Mouse (Mus musculus) ES-CJ7 (cell line): ENCODE data around the gene Icmt.

ENCODE experiments used
- DNase-seq: peaks from one replicate; pipeline ENCODE4 v3.0.0; 2011; ENCODE audit warnings: low read depth, low spot score

Icmt gene

DNA sequence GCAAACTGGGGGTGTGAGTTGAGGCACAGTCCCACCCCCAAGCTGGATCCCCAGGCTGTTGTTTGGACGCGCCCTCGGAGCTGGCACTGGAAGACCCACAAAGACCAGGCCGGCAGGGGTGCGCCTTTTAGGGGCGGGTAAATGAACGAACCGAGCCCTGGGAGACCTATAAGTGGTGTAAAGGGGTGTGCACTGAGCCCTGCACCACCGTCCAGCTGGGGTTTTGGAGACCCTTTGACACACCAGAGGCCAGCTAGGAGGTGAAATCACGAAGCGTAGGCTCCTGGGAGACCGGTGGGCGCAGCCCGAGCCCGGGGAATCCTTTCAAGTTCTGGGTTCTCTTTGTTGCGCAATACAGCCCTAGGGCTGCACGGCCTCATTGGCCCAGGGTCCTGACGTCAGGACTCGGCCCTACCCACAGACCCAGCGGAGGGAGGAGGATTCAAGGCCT is 22.3 kb upstream of the Icmt start:
- DNase-seq = peak; percentile 62

DNA sequence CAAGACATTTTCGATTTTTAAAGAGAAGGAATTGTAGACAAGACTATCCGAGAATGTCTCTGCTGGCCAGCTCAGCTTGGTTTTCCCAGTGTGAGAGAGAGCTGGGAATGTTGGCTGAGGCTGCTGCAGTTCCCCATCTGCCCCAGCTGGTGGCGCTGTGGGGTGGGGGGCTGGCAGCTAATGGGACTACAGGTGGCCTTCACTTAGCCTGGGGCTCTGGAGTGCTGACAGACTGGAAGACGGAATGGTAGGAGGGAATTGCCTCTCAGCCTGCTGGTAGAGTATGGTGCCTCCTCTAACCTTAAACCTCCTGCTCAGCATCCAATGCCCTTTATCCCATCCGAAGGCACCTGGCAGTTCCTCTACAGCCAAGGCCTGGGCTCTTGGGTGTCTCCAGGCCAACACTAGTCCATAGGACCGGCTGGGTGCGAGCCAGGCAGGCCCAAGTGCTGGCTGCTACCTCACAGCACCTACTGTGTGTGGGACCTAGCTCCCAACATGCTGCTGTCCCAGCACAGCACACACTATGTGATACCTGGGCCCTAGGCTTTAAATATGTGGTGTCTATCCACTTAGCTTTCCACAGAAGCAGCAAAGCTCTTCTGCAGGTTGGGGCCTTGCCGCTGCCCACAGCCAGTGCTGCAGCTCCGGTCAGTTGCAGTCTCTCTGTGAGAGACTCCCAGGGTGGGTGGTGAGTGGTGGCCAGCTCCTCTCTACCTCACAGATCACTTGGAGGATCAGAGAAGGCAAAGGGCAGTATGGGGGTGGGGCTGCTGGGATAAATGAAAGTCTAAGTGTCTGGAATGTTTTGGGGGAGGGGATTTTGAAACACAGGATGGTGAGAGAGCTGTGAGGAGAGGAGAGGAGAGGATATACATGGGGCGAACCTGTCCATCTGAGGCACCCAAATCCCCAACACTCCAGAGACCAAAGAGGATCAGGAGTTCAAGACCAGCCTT is 20.4 kb upstream of the Icmt start:
- peak; percentile 75 for DNase-seq

DNA sequence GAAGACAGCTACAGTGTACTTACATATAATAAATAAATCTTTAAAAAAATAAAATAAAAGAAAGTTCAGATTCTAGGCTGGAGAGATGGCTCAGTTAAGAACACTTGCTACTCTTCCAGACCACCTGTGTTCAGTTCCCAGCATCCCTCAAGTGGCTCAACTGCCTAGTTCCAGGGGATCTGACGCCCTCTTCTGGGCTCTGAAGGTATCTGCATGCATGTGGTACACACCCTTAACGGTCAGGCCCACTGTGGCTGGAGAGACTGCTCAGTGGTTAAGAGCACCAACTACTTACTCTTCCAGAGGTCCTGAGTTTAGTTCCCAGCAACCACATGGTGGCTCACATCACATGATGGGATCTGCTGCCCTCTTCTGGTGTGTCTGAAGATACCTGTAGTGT is 19.1 kb upstream of the Icmt start:
- peak; percentile 83 for DNase-seq

- no peak for DNase-seq
These were observed 18.0 kb upstream of the Icmt start for GRCm38 (mm10) chr4:152278986-152279385.

GRCm38 (mm10) chr4:152281601-152282000 is 15.4 kb upstream of the Icmt start:
- no peak for DNase-seq

DNA sequence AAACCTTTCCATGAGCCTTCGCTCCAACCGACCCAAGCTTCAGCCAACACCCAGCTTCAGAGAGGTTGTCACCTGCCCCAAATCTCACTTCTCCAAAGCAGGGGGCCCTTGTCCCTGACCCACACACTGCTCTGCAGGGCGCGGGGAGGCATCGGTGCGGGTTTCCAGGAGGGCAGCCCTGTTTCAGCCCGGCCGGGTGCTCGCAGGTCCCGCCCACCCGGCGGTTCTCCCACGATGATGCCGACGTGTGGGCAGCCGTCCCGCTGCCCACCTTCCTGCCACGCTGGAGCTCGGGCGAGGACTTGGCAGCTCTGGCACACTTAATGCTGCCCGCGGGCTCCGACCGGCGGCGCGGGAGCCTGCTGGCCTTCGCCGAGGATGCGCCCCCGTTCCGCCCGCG is 14.3 kb upstream of the Icmt start:
- DNase-seq = no peak

DNA sequence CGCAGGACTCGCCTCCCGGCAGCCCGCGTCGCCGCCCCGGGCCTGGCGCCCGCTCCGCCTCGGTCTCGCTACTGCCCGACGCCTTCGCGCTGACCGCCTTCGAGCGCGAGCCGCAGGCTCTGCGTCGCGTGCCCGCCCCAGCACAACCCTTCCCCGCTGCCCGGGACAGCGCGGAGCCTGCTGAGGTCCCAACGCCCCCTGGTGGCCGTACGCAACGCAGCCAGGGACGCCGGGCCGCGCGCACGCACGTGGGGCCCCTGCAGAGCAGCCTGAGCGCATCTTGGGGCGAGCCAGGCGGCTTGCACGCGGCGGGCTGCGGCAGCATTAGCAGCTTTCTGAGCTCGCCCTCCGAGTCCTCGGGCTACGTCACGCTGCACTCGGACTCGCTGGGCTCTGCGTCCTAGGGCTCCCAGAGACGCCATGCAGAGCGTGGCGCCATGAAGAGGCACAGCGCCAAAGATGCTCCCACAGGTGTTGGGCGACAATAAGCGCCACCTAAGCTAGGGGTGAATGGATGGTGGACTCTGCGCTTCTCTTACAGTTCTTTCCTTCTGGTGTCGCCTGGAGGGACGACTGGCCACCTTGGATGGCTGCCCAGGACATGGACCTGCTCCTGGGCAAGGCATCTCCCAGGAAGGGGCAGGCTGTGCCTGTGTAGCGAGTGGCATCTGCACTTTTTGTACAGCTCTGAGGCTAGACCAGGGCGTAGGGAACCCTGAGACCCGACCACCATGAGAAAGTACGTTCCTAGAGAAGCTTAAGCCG is 13.7 kb upstream of the Icmt start:
- peak; percentile 77 for DNase-seq

GRCm38 (mm10) chr4:152285505-152285904 is 11.5 kb upstream of the Icmt start:
- peak; percentile 60 for DNase-seq

DNA sequence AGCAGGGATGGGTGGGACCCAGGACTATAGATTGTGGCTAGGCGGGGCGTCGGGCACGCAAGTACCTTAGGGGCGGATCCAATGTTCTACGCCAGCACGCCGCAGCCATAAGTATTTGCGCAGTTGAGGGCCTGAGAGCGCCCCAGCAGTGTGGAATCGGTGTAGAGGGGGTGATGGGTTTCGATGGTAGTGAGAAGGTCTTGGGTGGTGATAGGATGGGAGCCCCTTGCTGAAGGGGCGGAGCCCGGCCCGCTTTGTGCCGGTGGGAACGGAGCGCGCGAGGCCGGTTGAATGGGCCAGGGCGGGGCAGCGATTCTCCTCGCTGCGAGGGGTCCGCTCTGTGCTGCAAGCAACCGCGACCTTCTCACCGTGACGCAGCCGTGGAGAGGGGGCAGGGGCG is 10.8 kb upstream of the Icmt start:
- DNase-seq = peak; percentile 83

DNA sequence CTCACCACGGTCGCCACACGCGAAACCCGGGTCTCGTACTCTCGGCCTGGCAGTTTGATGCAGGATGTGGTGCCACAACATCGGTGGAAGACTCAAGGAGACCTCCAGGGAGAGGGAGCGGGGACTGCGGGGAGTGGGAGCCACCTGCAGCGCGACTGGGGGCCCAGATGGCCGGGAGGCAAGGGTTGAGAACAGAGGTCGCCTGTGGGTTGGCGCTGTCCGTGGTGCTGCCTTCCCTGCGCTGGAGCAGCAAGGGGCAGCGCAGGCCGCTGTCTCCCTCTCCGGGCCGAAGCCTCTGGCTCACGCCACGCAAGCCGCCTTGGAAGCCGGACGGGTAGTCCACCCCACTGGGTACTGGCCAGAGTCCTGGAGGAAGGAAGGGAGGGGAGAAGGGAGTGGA is 10.1 kb upstream of the Icmt start:
- DNase-seq = peak; percentile 65

- no peak for DNase-seq
These were observed 9.5 kb upstream of the Icmt start for GRCm38 (mm10) chr4:152287317-152288120.

DNA sequence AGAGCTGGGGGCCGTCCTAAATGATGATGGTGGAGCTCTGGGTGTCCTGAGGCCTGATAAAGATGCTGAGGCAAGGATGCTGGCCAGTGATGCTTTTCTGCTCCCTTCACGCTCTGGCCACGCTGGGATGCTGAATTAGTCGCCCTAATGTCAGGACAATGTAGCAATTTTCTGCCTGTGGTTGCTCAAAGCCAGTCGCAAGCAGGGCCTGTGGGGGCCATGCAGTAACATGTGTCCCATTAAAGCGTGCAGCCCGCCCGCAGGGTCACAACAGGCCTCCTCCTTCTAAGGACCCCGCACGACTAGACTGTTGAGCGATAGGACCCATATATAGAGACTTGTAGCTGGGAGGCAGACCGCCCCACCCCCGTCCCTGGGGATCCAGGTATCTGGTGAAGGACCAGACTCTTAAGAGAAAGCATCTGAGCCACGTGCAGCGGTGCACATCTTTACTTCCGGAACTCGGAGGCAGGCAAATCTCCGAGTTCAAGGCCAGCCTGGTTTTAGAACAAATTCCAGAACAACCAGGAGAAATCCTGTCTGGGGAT is 8.6 kb upstream of the Icmt start:
- DNase-seq = no peak

- peak; percentile 84 for DNase-seq
These were observed 6.6 kb upstream of the Icmt start for GRCm38 (mm10) chr4:152290385-152290784.

- DNase-seq = no peak
These were observed 6.0 kb upstream of the Icmt start for GRCm38 (mm10) chr4:152290991-152291390.

DNA sequence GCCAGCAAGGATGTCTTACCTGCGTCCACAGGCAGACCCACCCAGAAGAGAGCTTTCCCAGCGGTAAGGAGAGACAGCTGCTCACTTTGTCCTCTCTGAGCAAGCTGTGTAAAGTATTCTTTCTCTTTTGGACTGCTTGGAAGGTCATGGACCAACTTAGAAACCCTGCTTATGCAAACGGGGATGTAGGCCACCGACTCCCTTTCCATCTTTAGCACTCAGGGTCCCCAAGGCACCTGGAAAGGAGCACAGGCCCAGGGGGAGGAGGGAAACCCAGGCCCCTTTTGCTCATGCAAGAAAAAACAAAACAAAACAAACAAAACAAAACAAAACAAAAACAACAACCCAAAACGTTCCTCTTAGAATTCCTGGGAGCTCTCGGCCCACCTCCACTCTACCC is 5.5 kb upstream of the Icmt start, which contains the start of gene Hes3:
Gene Hes3, minus strand, starts transcription at position 101 of the 400 bp plus-strand sequence.
- no peak for DNase-seq

GRCm38 (mm10) chr4:152292102-152292765 is 4.8 kb upstream of the Icmt start:
- no peak for DNase-seq

DNA sequence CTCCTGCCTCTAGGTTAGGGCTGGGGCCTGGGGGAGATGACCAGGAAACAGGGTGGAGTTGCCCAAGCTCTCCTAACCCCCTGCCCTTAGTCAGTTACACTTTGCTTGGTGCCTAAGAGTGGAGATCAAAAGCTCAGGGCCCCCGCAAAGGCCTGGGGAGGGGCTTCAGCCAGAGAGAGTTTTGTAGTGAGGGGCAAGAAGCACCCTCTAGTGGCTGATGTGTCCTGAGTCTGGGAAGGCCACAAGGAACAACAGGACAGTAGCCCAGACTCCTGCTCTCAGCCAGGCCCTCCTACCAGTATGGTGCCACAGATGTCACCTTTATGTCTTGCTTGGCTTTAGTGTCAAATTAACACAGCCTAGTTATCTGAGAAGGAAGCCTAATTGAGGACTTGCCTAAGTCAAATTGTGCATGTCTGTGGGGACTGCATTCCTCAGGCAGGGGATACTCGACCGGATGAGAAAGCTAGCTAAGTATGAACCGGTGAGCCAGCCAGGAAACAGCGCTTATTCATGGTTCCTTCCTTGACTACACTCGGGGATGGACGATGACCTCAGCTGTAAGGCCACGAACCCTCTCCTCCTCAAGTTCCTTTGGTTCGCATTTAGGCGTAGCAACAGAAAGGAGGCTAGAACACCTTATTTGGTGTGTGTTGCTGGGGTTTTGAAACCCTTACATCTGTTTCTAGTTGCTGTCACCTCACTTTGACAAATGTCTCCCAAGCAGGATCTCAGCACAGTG is 2.7 kb upstream of the Icmt start:
- DNase-seq = peak; percentile 58

DNA sequence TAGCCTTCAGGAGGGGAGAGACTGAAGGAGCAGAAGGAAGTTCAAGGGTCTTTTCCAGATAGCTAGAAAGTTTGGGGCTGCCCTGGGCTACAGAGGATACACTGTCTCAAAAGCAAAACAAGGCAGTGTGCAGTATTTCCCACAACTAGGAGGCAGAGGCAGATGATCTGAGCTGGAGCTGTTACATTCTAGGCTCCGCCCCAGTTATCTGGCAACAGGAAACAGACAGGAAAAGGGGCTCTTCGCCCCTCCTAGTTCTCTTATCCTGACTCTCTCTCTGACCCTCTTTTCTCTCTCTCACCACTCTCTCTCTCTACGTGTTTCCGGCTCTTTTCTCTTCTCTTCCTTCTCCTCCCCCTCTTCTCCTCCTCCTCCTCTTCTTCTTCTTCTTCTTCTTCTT is 1.1 kb upstream of the Icmt start:
- no peak for DNase-seq

GRCm38 (mm10) chr4:152296371-152296770 is 656 bp upstream of the Icmt start:
- no peak for DNase-seq

DNA sequence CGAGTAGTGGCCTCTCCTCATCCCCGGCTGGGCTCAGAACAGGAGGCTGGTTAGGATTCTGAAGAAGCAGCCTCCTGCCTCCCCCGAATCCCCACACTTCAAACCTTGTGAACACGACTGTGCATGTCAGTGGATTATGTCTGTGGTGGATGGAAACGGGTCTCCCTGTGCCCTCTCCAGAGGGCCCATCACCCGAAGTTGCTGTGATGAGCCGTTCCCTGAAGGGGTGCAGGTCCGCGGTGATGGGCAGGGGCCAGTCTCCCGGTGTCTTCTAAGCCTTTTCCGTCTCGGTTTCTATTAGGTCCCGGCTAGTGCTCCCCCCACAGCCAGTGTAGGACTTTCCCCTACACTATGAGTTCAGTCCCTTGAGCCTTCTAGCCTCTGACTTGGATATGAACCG is 1.8 kb downstream of the Icmt start:
- no peak for DNase-seq
